Mouse (Mus musculus): Measurements from ENCODE around the gene Crx.

Crx gene

DNA sequence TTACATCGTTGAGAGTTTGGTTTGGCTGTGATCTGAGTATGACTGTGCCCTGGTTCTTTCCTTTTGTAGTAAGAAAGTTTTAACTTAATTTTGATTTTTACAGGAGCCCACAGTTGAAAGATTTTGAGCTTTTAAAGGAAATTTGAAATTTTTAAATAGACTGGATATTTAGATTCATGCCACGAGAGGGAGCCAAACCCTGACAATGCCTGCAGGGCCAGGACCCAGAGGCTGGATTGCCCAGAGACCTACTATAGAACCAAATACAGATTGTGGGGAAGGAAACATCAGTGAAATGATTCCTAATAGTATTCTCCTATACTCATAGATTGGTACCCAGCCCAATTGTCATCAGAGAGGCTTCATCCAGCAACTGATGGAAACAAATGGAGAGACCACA is 20.1 kb downstream of the Crx start:
- peak in 1 of 2 experiments; percentile 27 for DNase-seq (ENCODE audit: low spot score in 2 of 2)

DNA sequence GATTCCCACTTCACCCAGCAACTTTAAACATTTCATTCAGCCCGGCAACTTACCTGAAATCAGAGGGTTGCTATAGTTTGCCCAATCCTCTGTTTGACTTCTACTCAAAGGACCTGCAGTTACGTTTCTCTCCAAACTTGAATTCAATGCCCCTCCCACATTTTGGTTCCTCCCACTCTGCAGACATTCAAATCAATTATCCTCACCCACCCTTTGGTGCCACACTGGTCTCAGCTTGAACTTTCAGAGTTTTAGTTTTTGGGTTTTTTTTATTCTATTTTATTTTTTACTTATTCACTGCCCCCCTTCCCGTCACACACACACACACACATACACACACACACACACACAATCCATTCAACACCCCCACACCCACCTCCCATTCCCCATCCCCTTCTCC is 40.2 kb downstream of the Crx start, which contains the start of gene Obox6:
Gene Obox6, minus strand, starts transcription at position 101 of the 400 bp plus-strand sequence.
- no peak for DNase-seq (ENCODE audit: low spot score in 2 of 2)
